Mouse (Mus musculus) liver, adult 2 months (tissue): ENCODE results near the gene Dirc2. TPM values are rescaled to one million over a fixed set of nuclear protein-coding genes. Genes with fewer than 3 reads are reported as not detected.

Source experiments
- DNase-seq: peaks from one replicate; pipeline ENCODE4 v3.0.0-alpha.2; 2011; ENCODE audit warnings: low read depth, low spot score; ENCODE audit errors: extremely low read depth
- H3K27ac ChIP-seq: fragments of 200-500 bp; replicated peaks from 2 replicates; pipeline ENCODE4 v1.5.1; 2012; ENCODE audit warnings: low read depth, mild to moderate bottlenecking, control low read depth, inconsistent platforms, low read length; ENCODE audit not compliant: insufficient read depth
- H3K27me3 ChIP-seq: fragments of 200-500 bp; 2 replicates; pipeline ENCODE4 v1.6.1; 2012; ENCODE audit warnings: mild to moderate bottlenecking, moderate library complexity, low read length, inconsistent platforms; ENCODE audit not compliant: control insufficient read depth, insufficient read depth
- H3K36me3 ChIP-seq: fragments of 200-500 bp; 2 replicates; pipeline ENCODE4 v1.6.1; 2012; ENCODE audit warnings: low read length, inconsistent platforms; ENCODE audit not compliant: control insufficient read depth, insufficient read depth
- H3K4me1 ChIP-seq: fragments of 200-500 bp; 2 replicates; pipeline ENCODE4 v1.6.1; 2011; ENCODE audit warnings: low read length; ENCODE audit not compliant: control insufficient read depth, insufficient read depth
- H3K4me3 ChIP-seq: fragments of 200-500 bp; 2 replicates; pipeline ENCODE4 v1.5.1; 2011; ENCODE audit warnings: low read depth, mild to moderate bottlenecking, control low read depth, low read length, moderate library complexity; ENCODE audit not compliant: insufficient read depth
- H3K79me2 ChIP-seq: fragments of 200-500 bp; 2 replicates; pipeline ENCODE4 v1.6.1; 2012; ENCODE audit warnings: inconsistent platforms, mild to moderate bottlenecking, low read length, moderate library complexity; ENCODE audit not compliant: control insufficient read depth, insufficient read depth
- H3K9ac ChIP-seq: fragments of 200-500 bp; 2 replicates; pipeline ENCODE4 v1.6.1; 2012; ENCODE audit warnings: low read depth, mild to moderate bottlenecking, control low read depth, inconsistent platforms, low read length
- CTCF ChIP-seq: fragments of 200-500 bp; IDR thresholded peaks from 2 replicates; pipeline ENCODE4 v1.5.1; 2011; ENCODE audit warnings: low read depth, low read length, control low read depth
- POLR2A ChIP-seq: fragments of 200-500 bp; IDR thresholded peaks from 2 replicates; pipeline ENCODE4 v1.6.1; 2011; ENCODE audit warnings: low read length, control low read depth; ENCODE audit not compliant: insufficient read depth; ENCODE audit errors: extremely low read depth
- WGBS: fragments of 180-500 bp; shearing (Covaris S2); methylation state at CpG from one replicate; pipeline ENCODE4 v1.1.7; 2018; 5-methylcytosine and 5-hydroxymethylcytosine counted together
- polyA plus RNA-seq: library from polyadenylated mRNA; depleted of rRNA; stranded (reverse); fragments of >200 nt; gene quantifications from 2 replicates; pipeline ENCODE4 v1.2.3, GENCODE M21; 2012
- total RNA-seq: library from RNA; depleted of rRNA; stranded (reverse); fragments of >200 nt; gene quantifications from 2 replicates; pipeline ENCODE4 v1.2.3, GENCODE M21; 2014

Gene Dirc2
- total and polyA plus RNA-seq, 2 experiments, result 13.8 to 26.1 TPM

GRCm38 (mm10) chr16:35715350-35715749, 53.8 kb downstream of the Dirc2 start:
- no peak for DNase-seq
- Histone ChIP-seq H3K4me1 (no peaks in the 10 kb centered on the region), H3K9ac (no peak overlapping the region), H3K27me3 (no peaks in the 10 kb centered on the region), H3K4me3 (no peak overlapping the region), H3K36me3 (peaks cover 19% of the 10 kb centered on the region), H3K27ac (no peak overlapping the region), H3K79me2 (no peaks in the 10 kb centered on the region)
- TF ChIP-seq CTCF (no peak), POLR2A (no peak)
- WGBS, result 70% methylated on average over 6 of the region's 6 CpGs

- Histone ChIP-seq H3K36me3 (peaks cover 19% of the 10 kb centered on the region), H3K4me3 (no peak overlapping the region), H3K27ac (no peak overlapping the region), H3K79me2 (no peaks in the 10 kb centered on the region), H3K4me1 (no peaks in the 10 kb centered on the region), H3K27me3 (no peaks in the 10 kb centered on the region), H3K9ac (no peak overlapping the region)
- TF ChIP-seq POLR2A, result no peak
- no peak for TF ChIP-seq CTCF
- no peak for DNase-seq
- 94% methylated on average over 7 of the region's 7 CpGs for WGBS
Observed at GRCm38 (mm10) chr16:35714689-35715088, 54.5 kb downstream of the Dirc2 start.

- TF ChIP-seq POLR2A (no peak), CTCF (no peak)
- 72% methylated on average over 7 of the region's 7 CpGs for WGBS
- no peak for DNase-seq
- no peaks in the 10 kb centered on the region for H3K27me3 ChIP-seq
- no peak overlapping the region for H3K27ac ChIP-seq
- H3K36me3 ChIP-seq, result peaks cover 18% of the 10 kb centered on the region
- H3K4me3 ChIP-seq, result no peak overlapping the region
- no peaks in the 10 kb centered on the region for H3K4me1 ChIP-seq
- H3K9ac ChIP-seq, result no peak overlapping the region
- H3K79me2 ChIP-seq, result no peaks in the 10 kb centered on the region
Observed at GRCm38 (mm10) chr16:35713606-35714005, 55.5 kb downstream of the Dirc2 start.

GRCm38 (mm10) chr16:35711004-35711403, 58.2 kb downstream of the Dirc2 start:
- Histone ChIP-seq H3K4me1 (no peaks in the 10 kb centered on the region), H3K79me2 (no peaks in the 10 kb centered on the region), H3K4me3 (no peak overlapping the region), H3K27ac (no peak overlapping the region), H3K27me3 (no peaks in the 10 kb centered on the region), H3K36me3 (peaks cover 8% of the 10 kb centered on the region; the same call in 1 of the 2 replicates), H3K9ac (no peak overlapping the region)
- TF ChIP-seq POLR2A (no peak), CTCF (no peak)
- no peak for DNase-seq
- 94% methylated on average over 7 of the region's 7 CpGs for WGBS

GRCm38 (mm10) chr16:35707004-35707403, 62.2 kb downstream of the Dirc2 start:
- Histone ChIP-seq H3K79me2 (no peaks in the 10 kb centered on the region), H3K4me1 (no peaks in the 10 kb centered on the region), H3K36me3 (peaks cover 17% of the 10 kb centered on the region; the same call in 1 of the 2 replicates), H3K9ac (no peak overlapping the region), H3K27me3 (no peaks in the 10 kb centered on the region), H3K4me3 (no peak overlapping the region), H3K27ac (no peak overlapping the region)
- 45% methylated on average over 5 of the region's 5 CpGs for WGBS
- no peak for TF ChIP-seq POLR2A
- no peak for TF ChIP-seq CTCF
- DNase-seq, result peak; percentile 12

- TF ChIP-seq POLR2A (no peak), CTCF (no peak)
- DNase-seq, result no peak
Observed at GRCm38 (mm10) chr16:35704796-35705195, 64.4 kb downstream of the Dirc2 start.

More at GRCm38 (mm10) chr16:35704796-35705195, 64.4 kb downstream of the Dirc2 start:
- Histone ChIP-seq H3K9ac (no peak overlapping the region), H3K36me3 (peaks cover 17% of the 10 kb centered on the region; the same call in 1 of the 2 replicates), H3K4me1 (no peaks in the 10 kb centered on the region), H3K79me2 (no peaks in the 10 kb centered on the region), H3K27me3 (no peaks in the 10 kb centered on the region), H3K4me3 (no peak overlapping the region), H3K27ac (no peak overlapping the region)
- WGBS, result 90% methylated on average over 14 of the region's 14 CpGs
